Mouse (Mus musculus): ENCODE measurements around the gene Vmn1r232.

The Vmn1r232 gene

DNA sequence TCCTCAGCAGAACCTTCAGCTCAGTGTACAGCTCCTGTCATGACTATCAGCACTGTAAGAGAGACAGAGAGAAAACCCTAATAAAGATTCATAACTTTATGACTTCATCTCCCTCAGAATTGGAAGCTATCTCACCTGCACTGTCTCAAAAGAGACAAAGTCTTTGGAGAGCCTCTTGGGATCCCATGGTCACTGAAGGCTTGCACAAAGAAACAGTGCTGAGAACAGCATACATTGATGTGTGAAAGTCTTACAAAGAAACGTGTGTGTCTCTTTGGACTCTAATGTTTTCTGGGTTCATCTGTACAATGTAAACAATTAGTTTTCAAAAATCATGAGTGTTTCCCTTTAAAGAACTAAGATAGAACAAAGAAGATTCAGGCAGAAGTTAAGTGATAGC lies at the start of gene Vmn1r232:
Vmn1r232 (minus strand) TSS at position 101 of the 400 bp plus-strand sequence.
- no peak for DNase-seq (ENCODE audit: low spot score)

DNA sequence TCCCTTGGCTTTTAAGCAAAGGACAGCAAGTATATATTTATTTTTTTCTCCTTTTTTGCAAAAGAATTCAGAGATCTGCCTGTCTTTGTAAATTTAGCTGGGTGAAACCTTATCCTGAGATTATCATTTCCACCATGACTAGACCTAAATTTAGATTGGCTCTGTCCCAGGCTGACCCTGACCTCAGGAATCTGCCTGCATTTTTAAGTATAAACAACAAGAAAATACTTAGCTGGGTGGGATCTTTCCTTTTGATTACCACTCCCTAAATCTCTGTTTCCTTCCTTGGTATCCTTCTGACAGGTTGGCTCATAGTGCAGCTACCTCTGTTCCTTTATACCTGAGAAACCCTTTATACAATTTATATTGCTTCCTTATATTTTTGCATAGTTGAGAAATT lies 47.2 kb upstream of the Vmn1r232 start:
- DNase-seq (ENCODE audit: low spot score), result no peak

- no peak for DNase-seq (ENCODE audit: low spot score)
Measured at GRCm38 (mm10) chr17:20965421-20965820, 45.9 kb upstream of the Vmn1r232 start.

- no peak for DNase-seq (ENCODE audit: low spot score)
Measured at GRCm38 (mm10) chr17:20960386-20960785, 40.9 kb upstream of the Vmn1r232 start.

DNA sequence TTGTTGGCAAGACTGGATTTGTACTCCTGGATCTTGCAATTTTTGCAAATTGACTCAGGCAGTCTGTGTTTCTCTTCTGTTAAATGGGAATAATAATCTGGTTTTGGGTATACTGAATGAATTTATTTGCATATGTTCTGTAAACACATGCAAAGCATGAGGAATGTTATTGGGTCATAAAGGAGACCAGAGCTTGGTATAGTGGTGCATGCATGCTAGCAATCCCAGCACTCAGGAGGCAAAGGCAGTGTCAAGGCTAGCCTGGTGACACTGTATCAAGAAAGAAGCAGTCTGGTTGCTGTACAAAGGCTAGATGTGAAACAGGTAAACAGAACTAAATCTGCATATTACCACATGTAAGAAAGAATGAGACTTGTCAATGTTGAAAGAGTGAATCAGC lies 27.1 kb upstream of the Vmn1r232 start:
- DNase-seq (ENCODE audit: low spot score), result no peak

DNA sequence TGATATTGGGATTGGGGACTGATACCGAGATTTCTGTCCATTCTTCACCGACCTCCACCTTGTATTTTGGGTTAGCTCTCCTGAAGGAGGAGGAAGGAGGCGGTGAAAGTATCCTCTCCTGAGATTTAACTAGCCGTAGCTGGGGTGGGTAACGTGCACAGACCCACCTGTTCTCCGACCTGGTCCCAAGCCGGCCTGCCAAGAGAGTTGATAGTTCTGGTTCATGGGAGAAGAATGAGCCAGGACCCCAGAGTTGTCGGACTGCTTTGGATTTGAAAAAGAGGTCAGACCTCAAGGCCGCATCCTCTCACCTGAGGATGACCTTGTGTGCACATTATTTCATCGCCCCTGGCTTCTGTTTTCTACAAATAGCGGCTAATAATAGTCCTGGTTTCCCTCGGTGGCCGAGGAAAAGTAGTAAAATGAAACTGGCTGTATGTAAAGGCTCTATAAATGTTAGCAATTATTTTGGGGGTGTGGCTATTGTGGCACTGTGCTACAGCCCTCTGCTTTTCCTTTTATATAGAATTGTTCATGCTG lies 26.6 kb upstream of the Vmn1r232 start:
- no peak for DNase-seq (ENCODE audit: low spot score)

- peak; percentile 99 for DNase-seq (ENCODE audit: low spot score)
Measured at GRCm38 (mm10) chr17:20944985-20945891, 25.7 kb upstream of the Vmn1r232 start, which contains the start of gene Ppp2r1a. Ppp2r1a (plus strand) TSS chr17:20945311.

GRCm38 (mm10) chr17:20944226-20944625 lies 24.7 kb upstream of the Vmn1r232 start:
- no peak for DNase-seq (ENCODE audit: low spot score)

GRCm38 (mm10) chr17:20904991-20905390 lies 14.5 kb downstream of the Vmn1r232 start, which contains the start of gene Vmn1r231:
Vmn1r231 (minus strand) TSS chr17:20905091.
- DNase-seq (ENCODE audit: low spot score), result no peak

Measured in left cerebral cortex, adult 11 months (tissue).